Mouse (Mus musculus) cortical plate, adult 2 months (tissue): ENCODE measurements around the gene Map3k10.

Experiments used
- CTCF ChIP-seq: fragments of 200-500 bp; IDR thresholded peaks from 2 replicates; pipeline ENCODE4 v1.5.1; 2011; ENCODE audit warnings: mild to moderate bottlenecking, control low read depth, low read length; ENCODE audit not compliant: insufficient read depth; ENCODE audit errors: extremely low read depth
- POLR2A ChIP-seq: fragments of 200-500 bp; IDR thresholded peaks from 2 replicates; pipeline ENCODE4 v1.6.1; 2011; ENCODE audit warnings: mild to moderate bottlenecking, low read length, control low read depth; ENCODE audit not compliant: insufficient read depth; ENCODE audit errors: extremely low read depth

DNA sequence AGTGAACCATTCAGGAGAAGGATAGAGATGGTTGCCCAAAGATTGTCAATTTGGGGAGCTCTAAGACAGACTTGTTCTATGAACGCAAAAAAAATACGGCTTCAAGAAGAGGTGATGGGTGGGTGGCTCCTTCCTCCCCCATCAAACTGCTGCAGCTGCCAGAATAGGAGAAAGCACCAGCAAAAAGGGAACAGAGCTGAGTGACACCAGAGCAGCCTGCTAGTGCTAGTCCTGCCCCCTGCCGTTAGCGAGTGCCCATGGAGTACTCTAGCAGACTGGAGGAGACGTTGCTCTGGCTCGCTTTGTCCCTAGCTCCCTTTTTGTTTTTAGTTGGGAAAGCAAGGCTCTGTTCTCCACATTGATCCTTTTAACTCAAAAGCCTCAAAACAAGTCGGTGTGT, 36.0 kb upstream of the Map3k10 start:
- TF ChIP-seq CTCF, result 0 out of 2 replicates have a peak, but pooled peaks have one; percentile 8
- TF ChIP-seq POLR2A, result no peak
